Mouse (Mus musculus): ENCODE data around the gene Nxn. TPM values are rescaled to one million over a fixed set of nuclear protein-coding genes. Genes with fewer than 3 reads are reported as not detected.

Nxn gene
- polyA plus RNA-seq, 1 experiment from 2014 or later = 32.2 TPM

DNA sequence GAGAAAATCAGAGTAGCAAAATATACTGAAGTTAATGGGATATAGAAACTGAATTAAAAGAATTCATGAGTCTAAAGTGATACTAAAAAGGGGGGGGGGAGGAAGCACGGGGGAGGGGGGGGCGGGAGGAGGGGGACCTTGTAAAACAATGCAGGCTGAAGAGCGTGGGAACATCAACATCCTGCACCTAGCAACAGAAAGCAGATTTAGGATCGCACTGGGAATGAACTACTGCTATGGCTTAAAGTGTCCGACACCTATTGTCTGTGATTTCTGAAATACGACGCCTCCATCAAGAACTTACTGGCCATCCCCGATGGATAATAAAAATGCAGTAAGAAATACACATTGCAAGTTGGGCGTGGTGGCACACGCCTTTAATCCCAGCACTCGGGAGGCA lies 95.6 kb downstream of the Nxn start:
- DNase-seq (ENCODE audit: low spot score) = no peak

DNA sequence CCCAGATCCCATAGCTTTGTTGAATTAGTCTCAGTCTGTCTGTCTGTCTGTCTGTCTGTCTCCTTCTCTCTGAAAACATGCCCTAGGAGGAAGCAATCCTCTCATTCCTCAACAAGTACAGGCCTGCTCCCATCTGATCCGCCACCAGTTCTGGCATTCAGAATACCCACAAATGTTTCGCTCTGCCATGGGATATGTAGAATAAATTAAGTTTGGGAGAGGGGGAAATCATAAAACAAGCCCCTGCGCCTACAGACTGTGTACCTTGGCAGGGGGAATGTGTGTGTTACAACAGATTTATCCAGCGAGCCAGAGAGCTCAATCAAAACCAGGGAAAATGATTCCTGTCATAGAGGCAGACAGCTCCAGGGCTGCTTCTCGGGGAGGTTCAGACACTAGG lies 98.1 kb downstream of the Nxn start:
- DNase-seq (ENCODE audit: low spot score) = no peak

DNA sequence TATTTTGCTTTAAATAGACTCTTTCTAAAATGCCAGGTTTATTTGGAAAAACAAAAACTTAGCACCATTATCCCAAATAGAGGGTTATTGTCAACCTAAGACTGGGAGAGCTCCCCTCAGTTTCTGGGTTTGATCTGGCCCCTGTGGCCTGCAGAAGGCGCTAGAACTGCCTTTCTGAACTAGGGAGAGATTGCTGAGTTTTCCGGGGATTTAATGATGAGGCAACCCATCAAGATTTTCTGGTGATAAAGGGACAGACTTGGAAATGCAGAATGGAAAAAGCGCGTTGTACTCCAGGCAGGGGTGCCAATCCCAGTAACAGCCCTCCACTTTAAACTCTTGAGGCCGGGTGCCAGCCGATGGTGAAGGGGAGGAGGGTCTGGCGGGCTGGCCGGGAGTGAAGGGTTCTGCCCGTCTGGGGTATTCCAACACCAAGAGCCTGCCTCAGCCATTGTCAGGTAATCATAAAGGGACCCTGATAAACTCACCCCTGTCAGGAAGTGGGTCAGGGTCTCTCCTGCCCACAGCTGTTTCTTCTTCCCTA lies 100.4 kb downstream of the Nxn start:
- DNase-seq (ENCODE audit: low spot score) = no peak

DNA sequence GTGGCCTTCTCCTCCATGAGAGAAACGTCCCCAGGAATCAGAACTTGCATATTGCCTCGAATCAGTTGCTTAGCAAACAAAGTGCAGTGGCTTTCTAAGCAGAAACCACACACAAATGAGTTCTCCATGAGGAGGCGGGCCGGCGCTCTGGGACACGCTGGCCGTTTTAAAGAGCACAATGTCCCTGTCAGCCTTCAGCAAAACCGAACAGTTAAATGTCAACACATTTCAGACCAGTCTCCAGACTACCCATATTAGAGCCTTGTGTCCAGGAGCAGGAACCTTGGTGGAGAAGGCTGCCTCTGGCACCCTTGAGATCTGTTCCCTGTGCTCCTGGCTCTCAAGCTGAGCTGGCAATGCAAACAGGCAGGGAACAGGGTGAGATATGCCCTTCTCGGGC lies 101.7 kb downstream of the Nxn start:
- DNase-seq (ENCODE audit: low spot score) = no peak

DNA sequence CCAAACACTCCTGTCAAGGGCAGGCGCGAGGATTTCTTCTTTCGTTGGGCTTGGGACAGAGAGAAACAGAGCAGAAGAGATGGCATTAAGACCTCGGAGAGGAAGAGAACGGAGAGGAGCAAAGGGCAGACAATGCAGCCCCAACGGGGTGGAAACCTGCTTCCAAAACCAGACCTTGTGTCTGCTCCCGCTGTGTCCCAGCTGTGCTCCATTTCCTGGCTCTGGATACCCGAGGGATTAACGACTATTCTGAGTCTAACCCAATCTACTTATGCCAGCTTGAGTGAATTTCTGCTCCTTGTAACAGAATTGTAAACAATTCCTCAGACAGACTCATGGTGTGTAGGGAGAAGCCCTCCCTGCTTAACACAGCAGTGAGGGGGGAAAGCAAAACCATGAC lies 104.1 kb downstream of the Nxn start:
- DNase-seq (ENCODE audit: low spot score) = no peak

DNA sequence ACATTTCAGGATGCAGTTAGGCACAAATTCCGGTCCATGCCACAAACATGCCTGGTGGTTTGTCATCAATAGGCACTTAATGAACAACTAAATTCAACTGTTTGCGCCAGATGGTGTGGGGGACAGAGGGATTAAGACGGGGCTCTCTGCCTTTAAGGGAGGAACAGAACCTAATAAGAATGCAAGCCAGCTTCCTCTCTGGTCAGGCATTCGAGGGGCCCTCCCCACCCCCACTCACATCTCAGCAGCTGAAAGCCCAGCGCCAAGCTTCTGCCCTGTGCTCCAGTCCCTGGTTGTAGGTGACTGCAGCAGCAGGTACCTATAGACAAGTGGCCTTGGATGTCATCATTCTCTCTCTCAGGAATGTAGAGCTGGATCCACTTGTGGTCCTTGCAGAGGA lies 104.9 kb downstream of the Nxn start:
- no peak for DNase-seq (ENCODE audit: low spot score)

DNA sequence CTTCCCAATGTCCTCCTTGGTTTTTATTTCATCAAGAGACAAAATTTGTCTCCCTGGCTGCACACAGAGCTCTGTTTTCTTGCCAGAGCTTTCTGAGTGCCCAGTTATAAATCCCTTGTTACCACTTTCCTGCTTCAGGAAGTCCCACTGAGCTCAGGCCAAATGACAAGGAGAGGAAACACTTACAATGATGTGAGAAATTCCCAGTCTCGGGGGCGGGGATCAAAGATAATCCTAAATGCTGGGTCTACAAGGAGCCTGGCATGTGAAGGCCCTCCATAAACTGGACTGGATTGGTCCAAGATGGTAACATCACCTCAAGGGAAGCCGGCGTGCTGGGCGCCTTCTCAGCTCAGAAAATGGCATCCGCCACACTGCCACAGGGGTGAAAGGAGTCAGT lies 106.1 kb downstream of the Nxn start:
- DNase-seq (ENCODE audit: low spot score) = no peak

DNA sequence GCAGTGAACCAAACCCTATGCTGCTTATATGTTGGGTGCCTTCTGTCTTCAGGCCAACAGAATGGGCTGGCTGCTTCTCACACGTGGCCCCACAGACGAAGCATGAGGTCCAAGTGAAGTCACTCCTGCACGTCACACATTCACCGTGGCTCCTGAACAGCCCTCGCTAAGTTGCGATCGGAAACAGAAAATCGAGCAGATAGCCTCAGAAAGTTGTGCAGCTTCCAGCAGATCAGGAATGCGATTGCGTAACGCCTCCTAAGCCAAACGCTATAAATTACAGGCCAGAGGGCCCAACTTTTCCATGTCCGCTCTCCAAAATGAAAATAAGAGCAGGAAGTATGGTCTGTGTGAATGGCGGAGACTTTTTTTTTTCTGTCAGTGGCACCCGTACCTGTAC lies 106.5 kb downstream of the Nxn start:
- DNase-seq (ENCODE audit: low spot score) = no peak

DNA sequence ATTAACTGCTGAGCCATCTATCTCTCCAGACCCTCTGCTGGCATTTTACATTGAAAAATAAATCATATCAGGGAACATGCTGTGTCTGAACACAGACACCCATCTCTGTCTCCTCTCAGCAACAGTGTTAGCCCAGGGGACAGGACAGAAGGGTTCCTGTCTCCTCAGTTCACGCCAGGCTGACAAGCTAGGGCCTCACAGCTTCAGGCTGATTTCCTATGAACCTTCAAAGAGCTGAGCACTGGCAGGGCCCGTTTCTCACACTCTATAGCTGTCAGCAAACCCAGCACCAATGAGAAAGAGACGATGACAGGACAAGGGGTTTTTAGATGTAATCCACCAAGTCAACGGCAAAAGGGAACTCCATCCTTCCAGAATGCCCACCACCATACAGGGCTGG lies 107.0 kb downstream of the Nxn start:
- no peak for DNase-seq (ENCODE audit: low spot score)

DNA sequence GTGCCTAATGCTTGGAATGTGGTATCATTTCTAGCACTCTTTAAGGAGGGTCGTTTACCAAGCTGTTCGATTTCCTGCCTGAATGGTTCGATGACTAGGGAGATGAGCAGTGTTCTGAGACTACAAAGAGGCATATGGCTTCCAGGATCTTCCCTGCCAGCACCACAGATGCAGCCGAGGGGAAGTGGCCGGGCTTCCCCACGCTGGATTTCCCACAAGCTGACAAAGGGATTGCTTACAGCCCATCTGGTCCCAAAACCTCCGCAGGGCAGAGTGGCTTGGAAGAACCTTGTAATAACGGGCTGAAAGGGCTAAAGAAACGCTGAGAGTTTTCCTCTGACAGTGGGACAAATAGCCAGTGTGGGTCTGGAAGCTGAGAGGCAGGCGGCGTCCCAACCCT lies 108.6 kb downstream of the Nxn start:
- DNase-seq (ENCODE audit: low spot score) = no peak

DNA sequence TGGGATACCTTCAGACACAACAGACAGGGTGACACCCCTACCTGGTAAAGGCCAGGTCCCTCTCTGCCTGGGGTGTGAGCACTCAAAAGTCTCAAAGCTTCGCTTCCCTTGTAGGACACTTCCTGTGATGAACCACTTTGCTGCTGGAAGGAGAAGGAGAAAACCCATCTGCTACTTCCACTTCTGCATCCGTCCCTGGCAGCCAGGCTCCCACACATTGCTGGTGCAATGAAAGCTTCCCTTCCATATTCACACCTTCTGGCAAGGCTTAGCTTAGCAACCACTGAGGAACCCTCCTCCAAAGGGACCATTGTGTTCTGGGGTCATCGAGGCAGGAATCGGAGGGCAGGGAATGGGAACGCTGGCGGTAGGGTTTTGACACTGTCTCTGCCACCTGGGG lies 110.3 kb downstream of the Nxn start:
- no peak for DNase-seq (ENCODE audit: low spot score)

DNA sequence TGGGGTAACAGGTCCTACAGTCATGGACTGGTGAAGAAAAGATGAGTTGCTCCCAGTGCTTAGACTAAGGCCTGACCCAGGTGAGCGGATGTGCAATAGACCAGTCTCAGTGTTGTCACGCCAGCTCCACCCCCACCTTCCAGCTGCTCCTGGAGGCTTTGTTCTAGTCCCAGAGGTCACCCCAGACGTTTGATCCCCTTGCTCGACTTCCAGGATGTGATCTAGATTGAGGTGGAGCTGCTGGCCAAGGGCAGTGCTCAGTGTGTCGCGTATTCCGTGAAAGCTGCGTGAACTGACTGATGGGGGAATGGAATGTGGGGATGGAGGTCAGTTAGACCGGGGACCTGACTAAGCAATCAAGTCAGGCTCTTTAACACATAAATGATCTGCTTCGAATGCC lies 111.6 kb downstream of the Nxn start:
- DNase-seq (ENCODE audit: low spot score) = no peak

DNA sequence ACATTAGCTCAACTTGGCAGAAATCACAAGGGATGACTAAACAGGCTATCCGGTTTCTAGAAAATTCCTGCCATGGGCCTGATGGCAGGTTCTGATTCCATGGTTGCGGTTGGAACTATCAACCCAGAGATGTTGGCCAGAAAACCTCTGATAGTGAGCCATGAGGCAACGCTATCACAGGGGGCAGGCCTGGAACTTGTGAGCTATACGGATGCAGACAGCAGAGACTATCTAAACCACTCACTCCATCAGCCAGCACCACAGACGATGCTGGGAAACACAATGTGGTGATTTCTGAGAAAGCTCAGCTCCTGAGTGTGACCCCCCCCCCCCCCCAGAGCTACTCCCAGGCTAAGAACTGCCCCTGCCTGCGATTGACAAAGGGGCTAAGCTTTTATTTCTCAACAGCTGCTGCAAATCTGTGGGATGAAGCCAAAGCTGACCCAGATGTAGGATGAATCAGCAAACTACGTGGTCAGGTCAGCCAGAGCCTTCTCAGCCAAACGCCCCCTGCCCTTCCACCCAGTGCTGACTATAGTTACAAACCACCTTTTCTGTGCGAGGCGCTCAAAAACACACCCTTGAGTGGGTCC lies 112.3 kb downstream of the Nxn start:
- DNase-seq (ENCODE audit: low spot score) = no peak

DNA sequence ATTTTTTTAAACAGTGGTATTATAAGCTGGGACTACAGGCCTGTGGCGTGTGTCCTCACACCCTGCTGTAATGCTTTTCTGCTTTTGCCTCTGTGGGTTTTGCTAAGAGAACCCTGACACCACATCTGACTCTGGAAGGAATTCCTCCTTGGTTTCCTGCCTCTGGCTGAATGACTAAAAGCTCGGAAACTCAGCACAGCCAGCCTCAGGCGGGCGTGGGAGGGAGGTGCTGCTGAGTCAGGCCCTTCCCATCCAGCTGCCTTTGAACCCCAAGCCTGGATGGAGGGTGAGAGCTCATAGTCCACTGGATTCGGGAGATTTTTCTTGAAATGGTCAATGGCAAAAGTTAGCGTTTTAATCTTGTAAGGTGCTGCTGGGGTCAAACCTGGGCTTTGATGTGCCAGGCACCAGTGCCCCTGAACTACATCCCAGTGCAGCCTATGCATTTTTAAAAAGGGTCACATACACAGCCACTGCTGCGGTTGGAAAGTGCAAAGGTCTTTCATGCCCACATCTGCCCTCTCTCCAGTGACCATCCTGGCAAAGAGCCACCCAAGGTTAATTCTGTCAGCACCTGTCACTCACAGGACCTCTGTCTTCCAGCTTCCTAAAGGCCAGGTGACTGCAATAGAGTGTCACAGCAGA lies 113.4 kb downstream of the Nxn start:
- DNase-seq (ENCODE audit: low spot score) = no peak

DNA sequence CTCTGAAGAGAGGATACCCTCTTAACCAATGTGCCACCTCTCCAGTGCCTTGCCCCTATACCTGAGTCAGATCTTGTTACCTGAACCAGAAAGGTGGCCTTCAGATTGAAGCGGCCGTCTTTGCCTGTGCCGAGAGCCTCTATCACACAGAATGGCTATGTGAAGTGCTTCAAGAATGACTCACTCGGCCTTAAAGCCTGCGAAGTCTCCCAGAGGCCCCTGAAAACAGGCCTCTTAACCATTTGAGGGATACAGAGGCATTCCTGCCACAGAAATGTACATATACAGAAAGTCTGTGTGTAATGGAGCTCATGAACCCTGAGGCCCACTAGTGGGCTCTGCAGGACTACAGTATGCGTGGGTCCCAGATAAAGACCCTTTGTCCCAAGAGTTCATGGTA lies 115.1 kb downstream of the Nxn start:
- no peak for DNase-seq (ENCODE audit: low spot score)

DNA sequence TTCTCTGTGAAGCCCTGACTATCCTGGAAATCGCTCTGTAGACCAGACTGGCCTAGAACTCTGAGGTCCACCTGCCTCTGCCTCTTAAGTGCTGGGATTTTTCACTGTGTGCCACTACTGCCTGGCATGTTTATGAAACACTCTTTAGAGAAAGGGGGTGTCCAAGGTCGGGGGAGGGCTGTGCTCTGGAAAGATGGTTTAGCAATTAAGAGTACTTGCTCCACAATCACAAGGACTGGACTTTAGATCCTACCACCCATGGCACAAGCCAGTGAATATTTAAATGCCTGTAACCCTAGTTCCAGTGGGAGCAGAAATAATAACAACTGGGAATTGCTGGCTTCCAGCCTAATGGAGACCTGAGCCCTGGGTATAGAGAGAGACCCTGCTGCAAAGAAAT lies 119.0 kb downstream of the Nxn start:
- DNase-seq (ENCODE audit: low spot score) = no peak

DNA sequence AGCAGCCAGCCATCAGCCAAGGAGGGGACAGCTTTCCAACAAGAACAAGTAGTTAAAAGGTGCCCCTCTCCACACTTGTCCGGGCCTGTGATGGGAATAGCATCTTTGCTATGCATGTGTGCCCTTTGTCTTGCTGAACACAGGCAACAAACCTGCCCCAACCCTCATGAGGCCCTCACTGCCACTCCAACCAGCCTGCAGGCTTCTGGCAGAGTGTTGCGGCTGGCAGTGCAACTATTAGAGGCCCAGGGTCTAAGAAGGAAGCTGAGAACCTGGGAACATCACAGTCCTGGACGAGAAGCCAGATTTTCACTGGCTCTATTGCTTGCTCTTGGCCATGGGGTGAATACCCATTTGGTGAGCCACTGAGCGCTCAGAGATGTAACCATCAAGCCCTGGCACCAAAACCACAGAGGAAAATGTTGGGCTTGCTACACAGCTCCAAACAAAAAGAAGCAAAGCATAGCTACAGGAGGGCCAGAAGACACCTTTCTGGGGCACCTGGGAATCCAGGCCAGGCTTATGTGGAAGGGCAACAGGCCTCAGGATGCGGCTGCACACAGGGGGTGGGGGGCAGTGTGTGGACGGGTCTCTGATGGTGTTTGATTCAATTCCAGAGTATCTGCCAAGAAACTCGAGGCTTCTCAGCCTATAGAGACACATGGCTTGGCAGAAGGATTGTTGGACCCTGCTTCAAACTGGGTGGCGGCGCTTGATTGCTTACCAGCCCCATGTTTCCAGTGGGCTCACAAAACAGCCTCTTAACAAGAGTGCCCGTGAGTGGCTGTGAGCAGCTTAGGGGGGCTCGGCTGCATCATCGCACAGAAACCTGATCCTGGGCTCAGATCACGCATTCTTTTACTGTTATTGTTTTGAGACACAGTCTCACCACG lies 119.7 kb downstream of the Nxn start:
- DNase-seq (ENCODE audit: low spot score) = no peak

DNA sequence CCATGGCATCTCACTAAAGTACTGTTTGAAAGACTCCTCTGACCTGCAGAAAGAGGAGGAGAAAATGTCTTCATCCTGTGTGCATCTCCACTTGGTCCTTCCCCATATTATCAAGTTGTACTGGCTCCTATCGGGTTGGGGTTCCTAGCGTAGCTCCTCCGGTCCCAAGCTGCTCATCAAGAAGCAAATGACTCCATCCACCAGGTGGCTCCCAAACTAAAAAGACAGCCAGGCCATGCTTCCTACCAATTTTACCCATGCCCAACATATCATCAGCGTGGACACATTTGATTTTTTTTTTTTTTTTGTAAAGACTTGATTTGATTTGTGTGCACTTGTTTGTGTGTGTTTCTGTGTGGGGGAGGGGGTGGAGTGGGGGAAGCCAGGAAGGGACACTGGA lies 126.5 kb downstream of the Nxn start:
- no peak for DNase-seq (ENCODE audit: low spot score)

DNA sequence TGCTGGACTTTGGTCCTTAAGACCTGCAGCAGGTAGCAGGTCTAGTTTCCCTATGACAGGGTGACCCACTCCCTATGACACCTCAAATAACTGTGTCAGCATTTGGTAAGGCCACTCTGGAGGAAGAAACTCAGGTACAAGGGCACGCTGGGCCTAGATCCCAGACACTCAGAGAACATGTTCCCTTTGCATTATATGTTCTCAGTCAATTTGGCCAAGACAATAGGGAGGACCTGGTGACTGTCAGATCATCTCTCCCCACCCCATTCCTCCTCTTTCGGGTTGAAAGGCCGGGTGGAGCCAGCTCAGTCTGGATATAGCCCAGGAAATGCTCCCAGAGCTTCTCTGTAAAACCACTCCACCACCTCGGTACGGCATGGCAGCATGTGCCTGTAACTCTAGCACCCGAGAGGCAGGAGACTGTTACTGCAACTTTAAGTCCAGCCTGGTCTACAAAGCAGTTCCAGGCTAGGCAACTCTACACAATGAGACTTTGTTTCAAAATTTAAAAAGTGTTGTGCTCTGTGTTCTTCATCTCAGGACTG lies 130.3 kb downstream of the Nxn start:
- DNase-seq (ENCODE audit: low spot score) = no peak

DNA sequence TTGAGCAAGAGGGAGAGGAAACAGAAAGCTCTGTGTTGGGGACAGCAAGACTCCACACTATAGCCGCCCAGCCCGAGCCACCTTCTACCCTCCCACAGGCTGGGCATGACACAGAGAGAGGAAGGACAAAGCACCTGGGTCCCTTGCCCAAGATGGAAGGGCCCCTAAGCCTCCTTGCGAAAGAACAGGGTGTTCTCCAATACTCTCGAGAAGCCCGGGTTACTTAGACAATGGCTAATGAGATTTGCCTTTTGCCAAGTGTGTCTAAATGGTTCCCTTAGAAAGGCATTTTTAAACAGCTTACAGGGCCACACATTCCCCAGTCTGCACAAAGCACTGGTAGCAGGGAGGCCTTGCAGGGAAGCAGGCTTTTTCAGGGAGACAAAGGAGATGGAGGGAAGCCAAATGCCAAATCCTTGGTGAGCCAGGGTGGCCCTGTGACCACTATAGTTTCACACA lies 130.9 kb downstream of the Nxn start:
- no peak for DNase-seq (ENCODE audit: low spot score)

DNA sequence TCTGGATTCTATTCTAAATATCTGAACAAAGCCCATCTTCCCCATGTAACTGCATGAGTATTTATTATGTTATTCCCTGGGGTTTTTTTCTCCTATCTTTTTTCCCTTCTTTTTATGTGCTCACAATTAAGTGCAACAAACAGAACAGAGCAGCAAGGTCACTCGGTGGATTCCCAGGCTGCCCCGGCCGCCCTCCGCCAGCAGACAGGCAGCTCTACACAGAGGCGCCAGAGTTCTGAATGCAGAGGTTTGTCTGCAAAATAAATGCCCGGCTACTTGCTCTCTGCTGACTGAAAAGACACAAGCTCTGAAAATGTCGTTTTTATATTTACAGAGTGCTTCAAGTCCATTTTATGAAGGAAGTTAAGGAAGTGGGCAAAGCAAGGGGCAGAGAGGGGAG lies 131.4 kb downstream of the Nxn start:
- DNase-seq (ENCODE audit: low spot score) = no peak
